Mouse (Mus musculus): ENCODE data around the gene Homer2. TPM values are rescaled to one million over a fixed set of nuclear protein-coding genes. Genes with fewer than 3 reads are reported as not detected.

Gene Homer2
- polyA plus RNA-seq, 1 experiment from 2014 or later: 26.4 TPM

GRCm38 (mm10) chr7:81593387-81593786 is 113.9 kb downstream of the Homer2 start:
- no peak overlapping the region for H3K4me3 ChIP-seq (ENCODE audit: low read depth, low read length)
- no peak overlapping the region for H3K9ac ChIP-seq (replicated peaks; ENCODE audit: low read depth, low read length)
- peaks cover 53% of the 10 kb centered on the region for H3K36me3 ChIP-seq (ENCODE audit: control insufficient read depth, insufficient read depth, low read length)
- no peaks in the 10 kb centered on the region for H3K27me3 ChIP-seq (ENCODE audit: control insufficient read depth, insufficient read depth, low read length)
- H3K4me2 ChIP-seq (ENCODE audit: low read depth, low read length): no peak overlapping the region
- no peaks in the 10 kb centered on the region for H3K9me3 ChIP-seq (ENCODE audit: control insufficient read depth, low read length)
- ATAC-seq (ENCODE audit: low read depth): no peak
- no peak overlapping the region for H3K27ac ChIP-seq (ENCODE audit: low read depth, low read length)
- no peaks in the 10 kb centered on the region for H3K4me1 ChIP-seq (ENCODE audit: control insufficient read depth, insufficient read depth, low read length)
- WGBS: 96% methylated on average over 8 of the region's 8 CpGs

GRCm38 (mm10) chr7:81592686-81593085 is 114.6 kb downstream of the Homer2 start:
- 88% methylated on average over 9 of the region's 9 CpGs for WGBS
- H3K27ac ChIP-seq (ENCODE audit: low read depth, low read length): no peak overlapping the region
- no peak overlapping the region for H3K4me2 ChIP-seq (ENCODE audit: low read depth, low read length)
- no peaks in the 10 kb centered on the region for H3K4me1 ChIP-seq (ENCODE audit: control insufficient read depth, insufficient read depth, low read length)
- H3K36me3 ChIP-seq (ENCODE audit: control insufficient read depth, insufficient read depth, low read length): peaks cover 56% of the 10 kb centered on the region
- no peak for ATAC-seq (ENCODE audit: low read depth)
- H3K9ac ChIP-seq (replicated peaks; ENCODE audit: low read depth, low read length): no peak overlapping the region
- no peaks in the 10 kb centered on the region for H3K27me3 ChIP-seq (ENCODE audit: control insufficient read depth, insufficient read depth, low read length)
- no peak overlapping the region for H3K4me3 ChIP-seq (ENCODE audit: low read depth, low read length)
- H3K9me3 ChIP-seq (ENCODE audit: control insufficient read depth, low read length): no peaks in the 10 kb centered on the region

- ATAC-seq (ENCODE audit: low read depth): no peak
- Histone ChIP-seq H3K4me3 (ENCODE audit: low read depth, low read length) (no peak overlapping the region), H3K4me2 (ENCODE audit: low read depth, low read length) (no peak overlapping the region), H3K36me3 (ENCODE audit: control insufficient read depth, insufficient read depth, low read length) (peaks cover 55% of the 10 kb centered on the region), H3K27me3 (ENCODE audit: control insufficient read depth, insufficient read depth, low read length) (no peaks in the 10 kb centered on the region), H3K4me1 (ENCODE audit: control insufficient read depth, insufficient read depth, low read length) (no peaks in the 10 kb centered on the region), H3K9ac (replicated peaks; ENCODE audit: low read depth, low read length) (no peak overlapping the region), H3K27ac (ENCODE audit: low read depth, low read length) (no peak overlapping the region), H3K9me3 (ENCODE audit: control insufficient read depth, low read length) (no peaks in the 10 kb centered on the region)
- 86% methylated on average over 4 of the region's 4 CpGs for WGBS
Measured at GRCm38 (mm10) chr7:81587238-81587637, 120.1 kb downstream of the Homer2 start.

GRCm38 (mm10) chr7:81585326-81585725 is 122.0 kb downstream of the Homer2 start:
- Histone ChIP-seq H3K4me3 (ENCODE audit: low read depth, low read length) (no peak overlapping the region), H3K27ac (ENCODE audit: low read depth, low read length) (no peak overlapping the region), H3K27me3 (ENCODE audit: control insufficient read depth, insufficient read depth, low read length) (no peaks in the 10 kb centered on the region), H3K36me3 (ENCODE audit: control insufficient read depth, insufficient read depth, low read length) (peaks cover 38% of the 10 kb centered on the region), H3K4me1 (ENCODE audit: control insufficient read depth, insufficient read depth, low read length) (no peaks in the 10 kb centered on the region), H3K9ac (replicated peaks; ENCODE audit: low read depth, low read length) (no peak overlapping the region), H3K9me3 (ENCODE audit: control insufficient read depth, low read length) (no peaks in the 10 kb centered on the region), H3K4me2 (ENCODE audit: low read depth, low read length) (no peak overlapping the region)
- 93% methylated on average over 7 of the region's 7 CpGs for WGBS
- ATAC-seq (ENCODE audit: low read depth): no peak

- Histone ChIP-seq H3K27me3 (ENCODE audit: control insufficient read depth, insufficient read depth, low read length) (no peaks in the 10 kb centered on the region), H3K4me2 (ENCODE audit: low read depth, low read length) (no peak overlapping the region), H3K9me3 (ENCODE audit: control insufficient read depth, low read length) (no peaks in the 10 kb centered on the region), H3K27ac (ENCODE audit: low read depth, low read length) (no peak overlapping the region), H3K4me1 (ENCODE audit: control insufficient read depth, insufficient read depth, low read length) (no peaks in the 10 kb centered on the region), H3K9ac (replicated peaks; ENCODE audit: low read depth, low read length) (no peak overlapping the region), H3K4me3 (ENCODE audit: low read depth, low read length) (no peak overlapping the region), H3K36me3 (ENCODE audit: control insufficient read depth, insufficient read depth, low read length) (peaks cover 35% of the 10 kb centered on the region)
- no peak for ATAC-seq (ENCODE audit: low read depth)
- WGBS: 64% methylated on average over 3 of the region's 3 CpGs
Measured at GRCm38 (mm10) chr7:81583512-81583911, 123.8 kb downstream of the Homer2 start.

- H3K4me2 ChIP-seq (ENCODE audit: low read depth, low read length): no peak overlapping the region
- no peak overlapping the region for H3K9ac ChIP-seq (replicated peaks; ENCODE audit: low read depth, low read length)
- H3K36me3 ChIP-seq (ENCODE audit: control insufficient read depth, insufficient read depth, low read length): peaks cover 6% of the 10 kb centered on the region; the same call in 1 of the 2 replicates
- no peak overlapping the region for H3K4me3 ChIP-seq (ENCODE audit: low read depth, low read length)
- H3K27me3 ChIP-seq (ENCODE audit: control insufficient read depth, insufficient read depth, low read length): no peaks in the 10 kb centered on the region
- no peak for ATAC-seq (ENCODE audit: low read depth)
- no peaks in the 10 kb centered on the region for H3K9me3 ChIP-seq (ENCODE audit: control insufficient read depth, low read length)
- 95% methylated on average over 5 of the region's 5 CpGs for WGBS
- H3K4me1 ChIP-seq (ENCODE audit: control insufficient read depth, insufficient read depth, low read length): no peaks in the 10 kb centered on the region
- no peak overlapping the region for H3K27ac ChIP-seq (ENCODE audit: low read depth, low read length)
Measured at GRCm38 (mm10) chr7:81579312-81579711, 128.0 kb downstream of the Homer2 start.

- Histone ChIP-seq H3K27ac (ENCODE audit: low read depth, low read length) (no peak overlapping the region), H3K9ac (replicated peaks; ENCODE audit: low read depth, low read length) (no peak overlapping the region), H3K27me3 (ENCODE audit: control insufficient read depth, insufficient read depth, low read length) (no peaks in the 10 kb centered on the region), H3K9me3 (ENCODE audit: control insufficient read depth, low read length) (no peaks in the 10 kb centered on the region), H3K4me2 (ENCODE audit: low read depth, low read length) (no peak overlapping the region), H3K36me3 (ENCODE audit: control insufficient read depth, insufficient read depth, low read length) (peaks cover 6% of the 10 kb centered on the region; the same call in 1 of the 2 replicates), H3K4me1 (ENCODE audit: control insufficient read depth, insufficient read depth, low read length) (peaks cover 3% of the 10 kb centered on the region; the same call in 1 of the 2 replicates), H3K4me3 (ENCODE audit: low read depth, low read length) (no peak overlapping the region)
- 92% methylated on average over 7 of the region's 7 CpGs for WGBS
- no peak for ATAC-seq (ENCODE audit: low read depth)
Measured at GRCm38 (mm10) chr7:81578413-81578812, 128.9 kb downstream of the Homer2 start.

- Histone ChIP-seq H3K4me2 (ENCODE audit: low read depth, low read length) (no peak overlapping the region), H3K36me3 (ENCODE audit: control insufficient read depth, insufficient read depth, low read length) (peaks cover 6% of the 10 kb centered on the region; the same call in 1 of the 2 replicates), H3K27ac (ENCODE audit: low read depth, low read length) (no peak overlapping the region), H3K9me3 (ENCODE audit: control insufficient read depth, low read length) (no peaks in the 10 kb centered on the region), H3K9ac (replicated peaks; ENCODE audit: low read depth, low read length) (no peak overlapping the region), H3K27me3 (ENCODE audit: control insufficient read depth, insufficient read depth, low read length) (no peaks in the 10 kb centered on the region), H3K4me3 (ENCODE audit: low read depth, low read length) (no peak overlapping the region), H3K4me1 (ENCODE audit: control insufficient read depth, insufficient read depth, low read length) (peaks cover 9% of the 10 kb centered on the region)
- 84% methylated on average over 3 of the region's 3 CpGs for WGBS
- ATAC-seq (ENCODE audit: low read depth): no peak
Measured at GRCm38 (mm10) chr7:81577872-81578271, 129.5 kb downstream of the Homer2 start.

GRCm38 (mm10) chr7:81575606-81576005 is 131.7 kb downstream of the Homer2 start:
- Histone ChIP-seq H3K27me3 (ENCODE audit: control insufficient read depth, insufficient read depth, low read length) (no peaks in the 10 kb centered on the region), H3K4me1 (ENCODE audit: control insufficient read depth, insufficient read depth, low read length) (peaks cover 18% of the 10 kb centered on the region), H3K9me3 (ENCODE audit: control insufficient read depth, low read length) (no peaks in the 10 kb centered on the region), H3K4me3 (ENCODE audit: low read depth, low read length) (no peak overlapping the region), H3K27ac (ENCODE audit: low read depth, low read length) (no peak overlapping the region), H3K4me2 (ENCODE audit: low read depth, low read length) (no peak overlapping the region), H3K36me3 (ENCODE audit: control insufficient read depth, insufficient read depth, low read length) (peaks cover 6% of the 10 kb centered on the region; the same call in 1 of the 2 replicates), H3K9ac (replicated peaks; ENCODE audit: low read depth, low read length) (no peak overlapping the region)
- WGBS: 94% methylated on average over 10 of the region's 10 CpGs
- ATAC-seq (ENCODE audit: low read depth): no peak
